Mouse (Mus musculus) olfactory bulb, adult 2 months (tissue): ENCODE measurements around the gene Pkp4. TPM values are rescaled to one million over a fixed set of nuclear protein-coding genes. Genes with fewer than 3 reads are reported as not detected.

Experiments used
- H3K27ac ChIP-seq: fragments of 200-500 bp; 2 replicates; pipeline ENCODE4 v1.5.1; 2012; ENCODE audit warnings: low read depth, low read length; ENCODE audit not compliant: insufficient read depth
- H3K4me1 ChIP-seq: fragments of 200-500 bp; 2 replicates; pipeline ENCODE4 v1.6.1; 2012; ENCODE audit warnings: low read length; ENCODE audit not compliant: control insufficient read depth, insufficient read depth
- H3K4me3 ChIP-seq: fragments of 200-500 bp; 2 replicates; pipeline ENCODE4 v1.5.1; 2012; ENCODE audit warnings: mild to moderate bottlenecking, low read depth, low read length, moderate library complexity; ENCODE audit not compliant: insufficient read depth
- CTCF ChIP-seq: fragments of 200-500 bp; IDR thresholded peaks from 2 replicates; pipeline ENCODE4 v1.5.1; 2012; ENCODE audit warnings: low read depth, mild to moderate bottlenecking, low read length, moderate library complexity; ENCODE audit not compliant: insufficient read depth
- POLR2A ChIP-seq: fragments of 200-500 bp; IDR thresholded peaks from 2 replicates; pipeline ENCODE4 v1.6.1; 2012; ENCODE audit warnings: mild to moderate bottlenecking, low read depth, low read length, moderate library complexity; ENCODE audit not compliant: insufficient read depth
- WGBS: fragments of 180-500 bp; shearing (Covaris S2); methylation state at CpG from one replicate; pipeline ENCODE4 v1.1.7; 2018; 5-methylcytosine and 5-hydroxymethylcytosine counted together
- polyA plus RNA-seq: library from polyadenylated mRNA; stranded (reverse); fragments of >200 nt; gene quantifications from 2 replicates; pipeline ENCODE4 v1.2.4, GENCODE M21; 2012; ENCODE audit warnings: low replicate concordance; ENCODE audit not compliant: missing spikeins, insufficient read depth, insufficient read length

The Pkp4 gene
- polyA plus RNA-seq, 1 experiment = 318 TPM

DNA sequence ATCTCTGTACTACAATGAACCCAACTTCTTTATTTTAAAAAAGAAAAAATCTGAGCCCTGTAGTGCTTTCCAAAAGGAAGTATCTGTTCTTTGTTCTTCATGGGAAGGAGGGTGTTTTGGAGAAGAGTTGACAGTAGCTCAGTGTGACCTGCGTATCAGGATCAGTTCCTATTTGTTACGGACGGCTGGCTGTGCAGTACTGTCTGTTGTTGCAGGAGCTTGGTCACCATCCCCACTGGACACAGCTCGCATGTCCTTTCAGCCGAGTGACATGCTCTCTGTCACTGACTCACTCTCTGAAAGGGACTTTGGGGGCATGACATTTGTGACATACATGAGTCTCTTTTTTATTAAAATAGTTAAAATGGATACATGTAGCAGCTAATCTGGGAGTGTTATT is 47.1 kb downstream of the Pkp4 start:
- H3K4me3 ChIP-seq = no peak overlapping the region
- H3K27ac ChIP-seq = no peak overlapping the region
- no peak for TF ChIP-seq CTCF
- H3K4me1 ChIP-seq = peaks cover 20% of the 10 kb centered on the region
- WGBS = 71% methylated on average over 5 of the region's 5 CpGs

DNA sequence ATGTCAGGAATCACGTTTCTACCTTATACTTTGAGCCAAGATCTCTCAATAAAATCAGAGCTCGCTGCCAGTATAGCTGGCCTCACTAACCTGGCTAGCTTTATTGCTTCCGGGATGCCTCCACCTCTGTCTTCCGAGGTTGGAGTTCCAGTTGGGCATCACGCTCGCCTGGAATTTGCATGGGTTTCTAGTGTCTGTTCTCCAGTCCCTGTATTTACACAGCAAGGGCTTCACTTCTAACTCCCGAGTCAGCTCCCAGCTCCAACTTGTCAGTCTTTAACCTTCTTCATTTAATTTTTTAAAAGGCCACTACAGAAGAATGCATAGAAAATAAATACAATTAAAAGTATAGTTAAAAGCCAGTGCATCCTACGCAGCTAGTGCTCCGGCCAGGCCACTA is 47.6 kb downstream of the Pkp4 start:
- no peak for TF ChIP-seq POLR2A
- TF ChIP-seq CTCF = no peak
- Histone ChIP-seq H3K27ac (no peak overlapping the region), H3K4me1 (peaks cover 16% of the 10 kb centered on the region), H3K4me3 (no peak overlapping the region)
- WGBS = 82% methylated on average over 9 of the region's 9 CpGs

DNA sequence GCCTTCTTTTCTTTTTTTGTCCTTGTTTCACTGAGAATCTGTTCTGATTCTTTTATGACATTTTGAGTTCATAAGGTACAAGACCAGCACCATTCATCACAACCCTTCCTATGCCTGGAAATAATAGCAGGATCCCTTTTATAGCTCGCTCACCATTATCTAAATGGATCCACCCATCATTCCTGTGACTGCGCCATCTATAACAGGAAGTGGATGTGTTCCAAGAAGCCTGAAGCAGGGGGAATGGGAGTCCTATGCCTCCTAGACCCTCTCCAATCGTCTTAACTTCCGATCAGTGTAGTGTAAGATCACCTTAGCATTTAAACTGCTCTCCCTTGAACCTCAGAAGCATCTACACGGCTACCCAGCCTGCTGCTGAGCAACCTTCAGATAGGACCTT is 50.4 kb downstream of the Pkp4 start:
- Histone ChIP-seq H3K27ac (no peak overlapping the region), H3K4me1 (peaks cover 14% of the 10 kb centered on the region), H3K4me3 (no peak overlapping the region)
- 95% methylated on average over 5 of the region's 5 CpGs for WGBS
- TF ChIP-seq CTCF (no peak), POLR2A (no peak)

DNA sequence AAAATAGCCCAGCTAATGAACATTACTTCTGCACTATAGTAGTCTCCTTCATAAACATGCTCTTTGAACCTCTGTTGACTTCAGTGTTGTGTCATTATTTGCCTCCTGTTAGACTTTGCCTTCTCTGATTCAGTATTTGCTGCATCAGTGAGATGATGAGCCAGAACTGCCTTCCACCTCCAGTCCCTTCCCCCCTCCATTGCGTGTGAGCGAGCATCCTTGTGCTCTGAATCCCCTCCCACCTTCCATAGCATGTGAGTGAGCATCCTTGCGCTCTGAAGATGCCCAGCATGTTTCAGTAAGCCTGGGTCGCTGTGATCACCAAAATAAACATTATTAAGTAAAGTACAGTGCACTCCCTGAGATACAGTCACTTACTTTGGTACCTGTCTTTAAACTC is 51.8 kb downstream of the Pkp4 start:
- H3K27ac ChIP-seq = no peak overlapping the region
- H3K4me1 ChIP-seq = peaks cover 10% of the 10 kb centered on the region
- no peak overlapping the region for H3K4me3 ChIP-seq
- TF ChIP-seq CTCF (no peak), POLR2A (no peak)
- WGBS = 61% methylated on average over 4 of the region's 4 CpGs

DNA sequence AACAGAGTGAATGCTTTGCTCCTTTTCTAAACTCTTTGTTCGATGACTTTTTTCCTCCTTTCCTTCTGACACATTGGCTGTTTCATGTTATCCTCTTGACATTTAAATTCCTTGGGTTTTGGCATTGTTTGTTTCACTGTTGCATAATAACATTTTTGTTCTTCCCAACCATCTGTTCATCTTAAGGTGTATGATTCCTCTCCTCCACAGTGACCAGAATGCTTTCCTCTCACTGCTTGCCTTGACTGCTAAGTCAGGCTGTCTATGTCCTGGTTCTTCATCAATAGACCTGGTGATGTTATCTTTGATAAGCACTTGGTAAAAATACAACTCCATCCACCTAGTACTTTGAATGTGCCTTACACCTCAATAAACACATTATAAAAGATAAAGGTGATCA is 52.2 kb downstream of the Pkp4 start:
- WGBS = 95% methylated on average over 1 of the region's 1 CpGs

DNA sequence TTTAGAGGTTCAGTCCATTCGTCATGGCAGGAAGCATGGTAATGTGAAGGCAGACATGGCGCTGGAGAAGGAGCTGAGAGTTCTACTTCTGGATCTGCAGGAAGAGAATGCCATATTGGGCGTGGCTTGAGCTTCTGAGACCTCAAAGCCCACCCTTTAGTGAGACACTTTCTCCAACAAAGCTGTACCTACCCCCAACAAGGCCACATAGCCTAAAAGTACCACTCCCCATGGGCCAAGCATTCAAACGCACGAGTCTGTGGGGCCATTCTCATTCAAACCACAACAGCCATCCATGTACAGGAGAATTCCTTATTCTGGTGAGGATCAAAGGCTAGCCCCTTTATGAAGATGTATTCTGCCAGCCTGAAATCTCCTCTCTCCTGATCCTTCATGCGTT is 57.3 kb downstream of the Pkp4 start:
- no peak for TF ChIP-seq POLR2A
- no peak for TF ChIP-seq CTCF
- Histone ChIP-seq H3K4me3 (no peak overlapping the region), H3K27ac (no peak overlapping the region), H3K4me1 (peaks cover 4% of the 10 kb centered on the region; the same call in 1 of the 2 replicates)
- WGBS = 93% methylated on average over 6 of the region's 6 CpGs

More for the DNA sequence above, 52.2 kb downstream of the Pkp4 start:
- TF ChIP-seq CTCF (no peak), POLR2A (no peak)
- H3K4me1 ChIP-seq = peaks cover 7% of the 10 kb centered on the region
- H3K27ac ChIP-seq = no peak overlapping the region
- no peak overlapping the region for H3K4me3 ChIP-seq

DNA sequence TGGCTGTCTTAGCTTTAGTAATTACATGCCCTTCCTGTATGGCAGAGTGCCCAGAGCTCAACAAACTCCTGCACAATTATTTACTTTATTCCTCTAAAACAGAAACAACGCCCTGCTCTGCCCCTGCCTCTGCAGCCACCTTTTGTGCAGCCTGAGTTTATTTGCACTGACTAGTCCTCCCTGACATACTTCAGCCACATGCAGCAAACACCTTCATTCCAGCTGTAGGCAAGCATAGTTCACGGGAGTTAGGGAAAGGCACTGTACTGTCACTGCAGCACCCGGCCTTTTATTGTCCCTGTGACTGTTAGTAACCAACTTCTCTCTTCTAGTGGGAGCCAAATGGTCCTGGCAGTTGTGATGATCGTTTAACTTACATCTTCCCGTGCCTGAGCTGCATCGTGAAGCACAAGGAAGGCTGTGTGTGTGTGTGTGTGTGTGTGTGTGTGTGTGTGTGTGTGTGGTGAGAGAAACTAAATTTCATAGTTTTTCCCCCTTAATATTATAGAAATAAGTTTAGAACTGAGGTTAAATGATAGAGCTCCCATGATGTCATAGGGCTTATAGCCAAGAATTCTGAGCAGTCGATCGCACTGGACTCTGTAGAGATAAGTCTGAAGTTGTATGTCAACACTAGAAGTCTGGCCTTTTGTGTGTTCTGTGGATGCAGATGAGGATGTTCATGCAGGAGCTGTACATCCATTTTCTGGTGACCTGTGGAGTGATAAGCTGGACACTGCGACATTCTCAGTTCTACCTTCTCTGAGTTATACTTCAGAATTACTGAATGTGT is 59.5 kb downstream of the Pkp4 start:
- 54% methylated on average over 9 of the region's 9 CpGs for WGBS
- TF ChIP-seq CTCF (no peak), POLR2A (no peak)
- peaks cover 11% of the 10 kb centered on the region for H3K4me1 ChIP-seq
- no peak overlapping the region for H3K27ac ChIP-seq
- H3K4me3 ChIP-seq = no peak overlapping the region

DNA sequence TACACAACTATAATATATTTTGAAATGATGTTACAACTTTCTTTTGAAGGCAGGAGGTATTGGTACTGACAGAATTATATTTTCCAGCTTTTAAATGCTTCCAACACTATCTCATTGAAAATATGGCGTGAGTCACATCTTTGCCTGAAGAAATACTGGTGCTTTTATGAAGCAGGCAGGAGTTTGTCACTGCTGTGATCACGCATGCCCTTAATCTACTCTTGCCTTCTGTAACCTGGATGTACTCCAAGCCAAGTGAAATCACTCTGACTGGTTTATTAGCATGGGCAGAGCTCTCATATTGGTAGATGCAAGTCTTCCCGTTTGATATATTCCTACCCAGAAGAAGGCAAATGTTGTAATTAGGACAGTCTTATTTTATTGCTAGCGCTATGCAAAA is 65.7 kb downstream of the Pkp4 start:
- peaks cover 9% of the 10 kb centered on the region for H3K4me1 ChIP-seq
- no peak overlapping the region for H3K27ac ChIP-seq
- H3K4me3 ChIP-seq = no peak overlapping the region
- 79% methylated on average over 4 of the region's 4 CpGs for WGBS
- TF ChIP-seq POLR2A (no peak), CTCF (no peak)

DNA sequence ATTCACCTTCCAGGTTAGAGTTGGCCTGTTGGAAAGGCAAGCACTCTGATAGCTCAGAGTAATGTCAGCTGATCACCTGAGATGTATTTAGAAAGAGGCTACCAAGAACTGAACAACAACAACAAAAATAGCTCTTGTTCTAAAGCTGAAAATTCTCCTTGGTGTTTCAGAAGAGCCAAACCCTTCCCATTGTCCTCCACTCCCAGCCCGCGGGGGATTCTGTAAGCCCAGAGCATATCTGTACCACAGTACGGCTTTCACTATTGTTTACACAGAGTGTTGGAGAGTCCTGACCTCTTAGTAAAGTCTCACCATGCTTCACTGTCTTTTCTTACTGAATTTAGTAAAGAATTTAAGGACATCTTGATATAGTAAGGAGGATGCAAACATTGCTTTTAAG is 66.4 kb downstream of the Pkp4 start:
- WGBS = 91% methylated on average over 3 of the region's 3 CpGs

More for the DNA sequence above, 66.4 kb downstream of the Pkp4 start:
- Histone ChIP-seq H3K27ac (no peak overlapping the region), H3K4me1 (peaks cover 9% of the 10 kb centered on the region), H3K4me3 (no peak overlapping the region)
- TF ChIP-seq CTCF = no peak
- no peak for TF ChIP-seq POLR2A
